Mouse (Mus musculus) large intestine, adult 2 months (tissue): ENCODE measurements around the gene Ssr3. TPM values are rescaled to one million over a fixed set of nuclear protein-coding genes. Genes with fewer than 3 reads are reported as not detected.
A peak's percentile ranks its signal among the peaks of the same experiment; 100 is the strongest.
"Not testable (repeated sequence)": the region's sequence is repeated elsewhere in the genome, so short reads cannot be mapped to it uniquely, and the experiment has no call there.

Experiments
- DNase-seq: peaks from one replicate; pipeline ENCODE4 v3.0.0-alpha.2; 2012; ENCODE audit warnings: low read depth, low spot score
- WGBS: fragments of 180-500 bp; shearing (Covaris S2); methylation state at CpG from one replicate; pipeline ENCODE4 v1.1.7; 2018; 5-methylcytosine and 5-hydroxymethylcytosine counted together
- polyA plus RNA-seq: library from polyadenylated mRNA; depleted of rRNA; stranded (reverse); fragments of >200 nt; gene quantifications from 2 replicates; pipeline ENCODE4 v1.2.3, GENCODE M21; 2012; rRNA removed

The Ssr3 gene
- polyA plus RNA-seq, result 77.1 and 78.2 TPM in 2 replicates

- WGBS, result under 1% methylated on average over 36 of the region's 36 CpGs
- DNase-seq, result peak; percentile 88
These were observed at the start of gene Ssr3 for GRCm38 (mm10) chr3:65392421-65392817. Gene Ssr3 (minus strand): TSS chr3:65392623.

- no peak for DNase-seq
- WGBS, result 51% methylated on average over 8 of the region's 8 CpGs
These were observed 49.2 kb upstream of the Ssr3 start for GRCm38 (mm10) chr3:65441586-65442111.

- WGBS, result 73% methylated on average over 7 of the region's 7 CpGs
- DNase-seq, result no peak
These were observed 46.2 kb upstream of the Ssr3 start for GRCm38 (mm10) chr3:65438511-65439228.

- DNase-seq, result no peak
- 74% methylated on average over 2 of the region's 2 CpGs for WGBS
These were observed 43.4 kb upstream of the Ssr3 start for GRCm38 (mm10) chr3:65435812-65436211.

- no peak for DNase-seq
- 83% methylated on average over 11 of the region's 11 CpGs for WGBS
These were observed 42.7 kb upstream of the Ssr3 start for GRCm38 (mm10) chr3:65435101-65435571.

- WGBS, result 88% methylated on average over 5 of the region's 5 CpGs
- DNase-seq, result no peak
These were observed 39.8 kb upstream of the Ssr3 start for GRCm38 (mm10) chr3:65432236-65432635.

- no peak for DNase-seq
- 74% methylated on average over 3 of the region's 3 CpGs for WGBS
These were observed 27.3 kb upstream of the Ssr3 start for GRCm38 (mm10) chr3:65419706-65420105.

- 59% methylated on average over 5 of the region's 5 CpGs for WGBS
- no peak for DNase-seq
These were observed 25.6 kb upstream of the Ssr3 start for GRCm38 (mm10) chr3:65417913-65418594.

GRCm38 (mm10) chr3:65416571-65416970, 24.1 kb upstream of the Ssr3 start:
- no peak for DNase-seq

- DNase-seq, result no peak
These were observed 15.5 kb upstream of the Ssr3 start for GRCm38 (mm10) chr3:65407891-65408290.

GRCm38 (mm10) chr3:65405781-65406180, 13.4 kb upstream of the Ssr3 start:
- 71% methylated on average over 4 of the region's 4 CpGs for WGBS
- DNase-seq, result no peak

- no peak for DNase-seq
- WGBS, result 93% methylated on average over 3 of the region's 3 CpGs
These were observed 5.1 kb upstream of the Ssr3 start for GRCm38 (mm10) chr3:65397566-65397965.

- 66% methylated on average over 4 of the region's 4 CpGs for WGBS
These were observed 4.5 kb upstream of the Ssr3 start for GRCm38 (mm10) chr3:65396835-65397504.

GRCm38 (mm10) chr3:65395111-65395510, 2.7 kb upstream of the Ssr3 start:
- DNase-seq, result not testable (repeated sequence)
- 90% methylated on average over 1 of the region's 1 CpGs for WGBS

More at GRCm38 (mm10) chr3:65396835-65397504, 4.5 kb upstream of the Ssr3 start:
- DNase-seq, result no peak

GRCm38 (mm10) chr3:65391784-65392420, 521 bp downstream of the Ssr3 start:
- under 1% methylated on average over 37 of the region's 37 CpGs for WGBS
- DNase-seq, result peak; percentile 14

GRCm38 (mm10) chr3:65391222-65391783, 1.1 kb downstream of the Ssr3 start:
- DNase-seq, result no peak
- 29% methylated on average over 6 of the region's 6 CpGs for WGBS

- DNase-seq, result no peak
These were observed 6.7 kb downstream of the Ssr3 start for GRCm38 (mm10) chr3:65385771-65386170.

GRCm38 (mm10) chr3:65384431-65384830, 8.0 kb downstream of the Ssr3 start:
- no peak for DNase-seq
- WGBS, result 88% methylated on average over 3 of the region's 3 CpGs

- 93% methylated on average over 4 of the region's 4 CpGs for WGBS
- no peak for DNase-seq
These were observed 11.3 kb downstream of the Ssr3 start for GRCm38 (mm10) chr3:65381094-65381493.
